Mouse (Mus musculus) urinary bladder, postnatal 4 days (tissue): ENCODE results near the gene Bhmt.

ENCODE experiments used
- DNase-seq, 2 experiments: peaks; one replicate each; pipeline ENCODE4 v3.0.0; 2021 to 2022; ENCODE audit warnings: low spot score in 2 of 2

Bhmt gene

DNA sequence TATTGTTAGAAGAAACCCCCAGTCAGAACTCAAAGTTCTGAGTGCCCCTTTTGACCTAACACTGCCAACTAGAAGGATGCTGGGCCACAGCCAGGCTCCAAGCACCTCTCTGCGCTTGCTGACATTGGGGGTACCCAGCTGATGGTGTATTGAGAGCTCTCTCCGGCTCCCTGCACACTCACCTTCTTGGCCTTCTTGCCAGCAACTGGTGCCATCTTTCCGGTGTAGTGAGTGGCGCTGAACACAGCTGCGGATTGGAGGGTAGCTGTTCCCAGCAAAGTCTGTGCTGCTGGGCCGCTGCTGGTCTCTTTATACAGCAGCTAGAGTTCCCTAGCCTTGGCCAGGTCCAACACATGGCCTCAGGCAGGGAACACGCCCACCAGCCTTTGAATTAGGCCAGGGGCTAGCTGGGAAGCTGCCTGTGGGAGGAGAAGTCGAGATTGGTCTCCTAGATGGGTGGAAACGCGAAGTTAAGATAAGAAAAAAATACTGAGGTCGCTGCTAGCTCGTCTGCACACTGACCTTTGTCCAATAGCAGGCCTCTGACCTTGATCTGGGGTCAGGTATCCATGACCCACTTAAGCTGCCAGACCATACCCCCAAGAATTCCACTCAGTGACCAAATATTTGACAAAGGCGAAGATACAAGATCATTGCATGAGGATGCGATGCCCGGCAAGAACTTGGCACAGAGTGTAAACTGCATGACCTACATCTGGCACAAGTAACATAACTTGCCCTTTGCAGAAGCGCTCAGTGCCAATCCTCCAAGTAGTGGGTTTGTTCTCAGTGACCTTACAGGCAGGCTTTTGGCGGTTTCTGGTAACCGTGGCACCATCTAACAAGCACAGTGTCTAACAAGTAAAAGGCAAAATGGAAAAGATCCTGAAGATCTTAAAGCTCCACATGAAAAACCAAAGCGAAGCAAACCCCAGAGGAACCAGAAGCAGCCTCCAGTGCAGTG, at the start of gene Bhmt:
Gene Bhmt, minus strand, starts transcription at position 680 of the 964 bp plus-strand sequence.
- DNase-seq: no peak

DNA sequence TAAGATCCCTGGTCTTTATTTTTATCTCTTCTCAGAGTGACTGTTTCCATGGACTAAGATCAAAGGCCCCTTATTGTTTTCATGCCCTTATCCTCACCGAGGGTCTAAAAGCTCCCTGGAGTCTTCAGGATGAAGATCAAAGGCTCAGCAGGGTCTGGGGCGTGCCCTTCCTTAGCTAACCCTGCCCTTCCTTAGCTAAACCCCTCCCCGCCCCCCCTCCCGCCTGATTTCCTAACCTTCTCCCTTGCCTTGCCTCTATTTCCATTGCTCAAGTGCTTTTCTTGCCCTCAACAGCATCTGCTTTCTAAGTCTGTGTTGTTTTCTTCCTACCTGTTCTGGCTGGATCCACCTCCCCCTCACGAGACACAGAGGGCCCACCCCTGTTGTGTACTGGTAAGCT, 49.6 kb upstream of the Bhmt start:
- DNase-seq: no peak

DNA sequence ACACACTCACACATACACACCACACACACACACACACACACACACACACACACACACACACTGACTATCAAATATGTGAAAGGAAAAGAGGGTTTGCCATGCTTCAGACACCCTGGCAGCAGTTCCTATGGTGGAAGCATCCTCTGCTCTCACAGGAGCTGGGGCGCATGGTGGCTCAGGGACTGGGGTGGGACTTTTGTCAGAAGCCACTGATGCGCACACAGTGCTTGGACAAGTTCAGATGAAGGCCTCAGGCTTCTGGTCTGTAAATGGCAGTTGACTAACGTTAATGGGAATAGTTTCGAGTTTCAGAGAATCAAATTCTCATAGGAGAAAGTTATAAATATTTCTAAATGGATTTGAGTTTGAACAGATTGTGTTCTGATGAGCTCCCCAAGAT, 47.5 kb upstream of the Bhmt start:
- DNase-seq: no peak

DNA sequence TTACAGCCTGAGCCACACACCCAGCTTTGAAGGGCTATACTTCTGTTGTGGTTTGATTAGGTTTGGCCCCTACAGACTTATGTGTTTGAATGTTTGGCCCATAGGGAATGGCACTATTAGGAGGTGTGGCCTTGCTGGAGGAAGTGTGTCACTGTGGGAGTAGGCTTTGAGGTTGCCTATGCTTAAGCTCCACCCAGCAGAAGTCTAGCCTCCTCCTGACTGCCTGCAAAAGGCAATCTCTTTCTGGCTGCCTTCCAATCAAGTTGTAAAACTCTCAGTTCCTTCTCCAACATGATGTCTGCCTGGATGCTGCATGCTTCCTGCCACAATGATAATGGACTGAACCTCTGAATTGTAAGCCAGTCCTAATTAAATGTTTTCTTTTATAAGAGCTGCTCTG, 45.6 kb upstream of the Bhmt start:
- no peak for DNase-seq

DNA sequence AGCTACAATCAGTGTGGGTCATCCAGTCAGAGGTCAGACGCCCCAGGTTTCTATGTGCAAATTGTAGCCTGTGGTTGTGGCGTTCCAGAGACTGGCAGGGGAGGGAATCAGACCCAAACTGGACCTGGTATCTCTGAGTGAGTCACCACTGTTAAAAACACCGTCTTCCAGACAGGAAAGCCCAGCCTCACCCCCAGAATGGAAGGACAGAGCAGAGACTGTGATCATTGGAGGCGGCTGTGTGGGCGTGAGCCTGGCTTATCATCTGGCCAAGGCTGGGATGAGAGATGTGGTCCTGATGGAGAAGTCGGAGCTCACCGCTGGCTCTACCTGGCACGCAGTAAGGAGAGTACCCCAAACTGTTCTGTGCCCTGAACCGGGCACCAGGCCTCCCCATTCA, 39.1 kb upstream of the Bhmt start:
- DNase-seq: no peak

DNA sequence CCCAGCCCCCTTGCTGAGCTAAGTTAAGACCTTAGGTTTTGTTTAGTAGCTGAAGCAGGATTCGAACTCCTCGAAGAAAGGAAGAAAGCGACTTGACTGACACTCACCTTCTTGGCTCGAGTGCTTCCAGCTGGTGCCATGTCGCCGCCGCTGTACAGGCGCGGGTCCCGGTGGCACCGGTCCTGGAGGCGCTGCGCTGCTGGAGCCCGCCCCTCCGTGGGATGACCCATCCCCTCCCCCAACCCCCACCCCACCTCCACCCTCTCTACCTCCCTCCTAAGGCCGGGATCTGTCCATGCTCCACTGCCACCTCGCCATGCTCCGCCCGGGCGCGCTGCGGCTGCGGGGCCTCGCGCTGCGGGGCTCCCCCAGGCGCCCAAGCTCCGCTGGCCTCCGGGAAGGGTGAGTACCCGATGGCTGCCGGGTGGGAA, 36.4 kb upstream of the Bhmt start, which contains the start of the genes Bhmt2 and Dmgdh:
Gene Bhmt2, minus strand, starts transcription at position 172 of the 431 bp plus-strand sequence.
Gene Dmgdh, plus strand, starts transcription at position 303 of the 431 bp plus-strand sequence.
- no peak for DNase-seq

DNA sequence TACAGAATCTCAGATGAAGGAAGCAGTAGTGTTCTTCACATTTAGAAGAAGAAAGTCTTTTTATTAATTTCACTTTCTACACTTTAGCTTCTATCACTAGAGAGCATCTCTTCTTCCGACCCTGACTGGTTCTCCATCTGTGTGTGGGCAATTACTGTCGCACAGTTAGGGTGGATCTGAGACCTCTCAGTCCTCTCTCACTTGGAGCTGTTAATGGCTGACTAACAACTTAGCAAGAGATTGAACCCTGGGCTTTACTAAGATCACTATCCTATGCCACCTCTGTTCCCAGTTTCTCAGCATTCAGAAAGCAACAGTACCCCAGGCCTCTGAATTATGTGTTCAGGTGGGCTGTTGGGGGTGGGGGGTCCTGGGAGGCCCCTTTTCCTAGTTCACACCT, 35.5 kb upstream of the Bhmt start:
- DNase-seq: no peak

DNA sequence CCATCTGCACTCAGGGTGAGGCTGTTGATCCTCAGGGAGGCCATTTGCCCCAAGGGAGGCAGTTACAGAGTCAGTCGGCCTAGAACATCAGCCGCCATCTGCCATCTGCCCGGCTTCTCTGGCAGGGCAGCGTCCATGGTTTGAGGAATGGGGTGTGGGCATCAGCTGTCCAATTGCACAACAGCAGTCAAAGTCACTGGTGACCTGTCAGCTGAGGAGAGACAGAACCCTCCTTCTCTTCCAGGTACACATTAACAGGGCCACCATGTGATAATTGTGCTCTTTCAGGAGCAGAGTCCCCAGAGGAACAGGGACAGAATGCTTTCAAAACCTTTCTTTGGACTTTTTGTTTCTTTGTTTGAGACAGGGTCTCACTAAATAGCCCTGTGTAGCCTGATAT, 34.6 kb upstream of the Bhmt start:
- no peak for DNase-seq

DNA sequence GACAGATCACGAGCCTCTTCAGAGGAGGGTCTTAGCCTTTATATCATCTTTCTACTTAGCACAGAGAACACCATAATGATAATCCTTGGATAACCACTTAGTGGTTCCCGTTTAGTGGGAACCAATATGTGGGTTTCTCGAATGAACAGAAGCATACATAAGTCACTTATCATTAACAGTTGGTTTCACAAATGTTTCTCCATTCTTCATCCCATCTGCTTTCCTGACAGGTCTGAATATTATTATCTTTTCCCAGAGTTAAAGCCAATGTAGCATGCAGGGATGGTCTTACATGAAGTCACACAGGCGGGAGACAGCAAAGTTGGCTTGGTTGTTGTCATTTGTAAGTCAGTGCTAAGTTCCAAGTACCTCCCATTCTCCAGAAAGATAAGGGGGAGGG, 29.8 kb upstream of the Bhmt start:
- no peak for DNase-seq

DNA sequence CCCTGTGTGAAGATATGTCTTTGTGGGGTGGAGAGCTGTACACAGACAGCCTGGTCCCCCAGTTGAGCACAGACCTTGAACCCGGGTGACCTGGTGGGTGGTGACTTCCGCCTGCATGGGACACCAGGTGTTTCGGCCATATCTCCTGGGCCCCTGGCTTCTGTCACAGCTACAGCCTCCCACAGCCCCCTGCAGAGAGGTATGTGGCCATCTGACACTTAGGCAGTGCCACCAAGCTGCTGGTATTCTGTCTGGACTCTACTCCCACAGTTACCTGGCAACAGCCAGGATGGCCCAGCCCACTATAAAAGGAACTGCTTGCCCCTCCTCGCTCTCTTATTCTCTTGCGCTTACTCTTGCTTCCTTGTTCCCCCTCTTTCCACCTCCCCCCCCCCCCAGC, 20.2 kb upstream of the Bhmt start:
- no peak for DNase-seq

DNA sequence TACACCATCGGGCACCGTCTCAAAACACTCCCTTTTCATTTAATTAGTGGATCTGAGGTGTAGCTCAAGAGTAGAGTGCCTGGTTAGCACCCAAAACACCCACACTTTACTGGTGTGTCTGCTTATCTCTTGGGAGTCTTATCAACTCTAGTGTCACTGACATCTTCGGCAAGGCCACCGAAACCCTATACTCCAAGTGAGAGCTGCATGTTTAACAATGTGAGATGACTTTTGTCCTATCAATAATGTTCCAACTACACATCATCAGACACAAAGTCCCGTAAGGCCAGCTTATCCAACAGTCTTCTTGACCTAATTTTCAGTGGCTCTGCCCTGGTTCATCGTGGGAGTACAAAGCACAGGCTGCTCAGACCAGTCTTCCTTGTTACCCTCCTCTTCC, 15.6 kb upstream of the Bhmt start:
- DNase-seq: no peak

DNA sequence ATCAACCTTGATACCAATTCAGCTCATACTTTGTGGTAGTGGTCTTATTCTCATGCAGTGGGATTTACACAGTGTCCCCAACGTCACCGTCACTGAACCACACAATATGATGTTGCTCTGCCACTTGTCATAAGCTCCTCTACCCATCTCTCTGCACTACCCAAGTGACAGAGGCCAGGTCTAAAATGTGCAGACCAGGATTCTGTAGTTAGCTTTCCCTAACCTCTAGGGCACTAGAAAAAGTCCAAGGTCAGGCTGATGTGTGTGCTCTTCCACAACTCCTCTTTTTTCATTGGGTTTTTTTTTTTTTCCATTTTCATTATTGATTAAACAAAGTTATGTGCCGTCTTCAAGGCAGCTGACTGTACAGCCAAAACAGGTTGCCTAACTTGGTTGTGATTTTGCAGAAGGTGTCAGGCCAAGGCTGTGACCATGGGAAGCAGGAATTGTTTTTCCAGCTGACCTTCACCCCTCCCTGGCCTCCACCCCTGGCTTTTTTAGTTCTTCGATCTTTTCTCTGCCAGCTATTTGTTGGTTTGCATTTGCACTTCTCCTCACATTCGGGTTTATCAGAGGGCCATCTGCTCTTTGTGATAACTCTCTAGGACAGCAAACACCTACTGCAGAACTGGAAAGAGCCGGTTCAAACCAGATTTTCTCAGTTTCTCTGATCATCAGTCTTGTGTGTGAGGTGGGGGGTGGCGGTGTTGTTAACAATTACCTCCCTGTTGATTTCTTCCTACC, 10.8 kb upstream of the Bhmt start:
- no peak for DNase-seq

DNA sequence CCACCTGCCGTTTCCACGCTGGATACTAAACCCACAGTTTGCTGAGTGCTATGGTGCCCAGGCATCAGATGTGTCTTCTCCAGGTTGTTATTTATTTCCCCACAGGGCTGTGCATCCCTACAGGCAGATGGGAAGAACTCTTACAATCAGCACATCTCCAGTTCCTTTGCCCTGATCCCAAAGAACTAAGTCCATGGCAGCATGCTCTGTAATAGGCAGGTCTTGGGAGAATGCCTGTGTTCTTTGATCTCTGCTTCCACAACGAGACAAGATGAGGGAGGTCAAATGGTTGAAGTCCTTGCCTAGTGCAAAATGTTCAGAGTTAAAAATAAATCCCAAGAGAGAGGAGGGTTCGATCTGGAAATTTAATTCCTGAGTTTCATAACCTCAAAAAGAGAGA, 1.9 kb upstream of the Bhmt start:
- DNase-seq: no peak

DNA sequence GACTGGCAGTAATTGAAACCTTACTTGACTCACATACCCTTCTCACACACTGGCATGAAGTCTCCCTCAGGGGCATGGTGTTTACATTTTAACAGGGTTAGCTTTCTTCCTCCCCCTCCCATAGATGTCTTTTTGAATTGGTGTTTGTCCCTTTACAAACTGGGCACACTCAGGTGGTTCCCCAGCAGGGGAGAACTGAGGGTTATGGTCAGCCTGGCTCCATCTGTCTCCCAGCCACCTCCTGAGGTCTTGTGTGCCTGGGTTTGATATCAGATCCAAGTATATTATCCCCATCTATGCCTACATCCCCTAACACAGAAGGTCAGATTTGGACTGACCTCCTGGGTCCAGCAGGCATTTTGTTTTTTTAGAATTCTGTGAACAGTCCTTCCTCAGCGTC, 1.2 kb downstream of the Bhmt start:
- no peak for DNase-seq

DNA sequence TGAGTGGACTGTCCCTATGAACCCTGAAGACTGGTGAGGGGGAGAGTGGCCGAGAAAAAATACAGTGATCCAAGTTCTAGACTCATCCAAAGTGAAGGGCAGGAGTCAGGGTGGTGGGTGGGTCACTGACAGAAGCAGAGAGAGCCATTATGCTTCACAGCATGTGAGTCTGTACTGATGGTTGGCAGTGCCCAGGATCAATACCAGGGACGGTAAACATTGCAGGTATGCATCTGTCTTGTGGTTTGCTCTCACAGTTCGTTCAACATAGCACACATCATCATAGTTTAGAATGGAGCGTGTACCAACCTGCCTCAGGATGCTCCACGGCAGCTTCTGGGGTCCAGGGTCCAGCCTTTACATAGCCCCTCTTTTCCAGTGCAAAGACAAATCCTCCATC, 4.8 kb downstream of the Bhmt start:
- no peak for DNase-seq

DNA sequence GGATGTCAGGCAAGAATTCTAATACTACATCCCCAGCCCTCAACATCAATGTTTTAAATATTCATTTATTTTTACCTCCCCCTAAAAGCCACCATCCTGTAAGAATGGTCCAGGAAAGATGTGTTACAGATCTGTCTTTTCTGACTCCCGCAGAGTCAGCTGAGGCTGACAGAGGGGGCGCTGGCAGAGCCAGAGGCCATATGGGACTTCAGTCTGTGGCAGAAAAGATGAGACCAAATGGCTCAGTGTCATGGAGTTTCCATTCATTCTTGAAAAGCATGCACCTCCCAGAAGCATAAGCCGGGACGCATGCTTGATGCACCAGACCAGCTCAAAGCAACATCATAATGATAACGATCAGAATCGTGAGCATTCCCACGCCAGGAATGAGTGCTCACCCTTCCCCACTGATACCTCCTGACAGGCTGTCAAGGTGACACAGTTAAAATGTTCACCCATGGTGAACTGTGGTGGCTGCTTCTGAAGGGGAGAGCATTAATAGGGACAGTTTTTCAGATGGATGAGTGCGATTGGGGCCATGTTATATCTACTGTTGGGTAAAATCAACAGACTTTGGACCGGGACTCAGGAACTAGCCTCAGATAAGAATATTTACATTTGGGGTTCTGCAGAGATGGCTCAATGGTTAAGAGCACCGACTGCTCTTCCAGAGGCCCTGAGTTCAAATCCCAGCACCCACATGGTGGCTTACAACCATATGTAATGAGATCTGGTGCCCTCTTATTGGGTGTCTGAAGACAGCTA, 6.6 kb downstream of the Bhmt start:
- DNase-seq: no peak

DNA sequence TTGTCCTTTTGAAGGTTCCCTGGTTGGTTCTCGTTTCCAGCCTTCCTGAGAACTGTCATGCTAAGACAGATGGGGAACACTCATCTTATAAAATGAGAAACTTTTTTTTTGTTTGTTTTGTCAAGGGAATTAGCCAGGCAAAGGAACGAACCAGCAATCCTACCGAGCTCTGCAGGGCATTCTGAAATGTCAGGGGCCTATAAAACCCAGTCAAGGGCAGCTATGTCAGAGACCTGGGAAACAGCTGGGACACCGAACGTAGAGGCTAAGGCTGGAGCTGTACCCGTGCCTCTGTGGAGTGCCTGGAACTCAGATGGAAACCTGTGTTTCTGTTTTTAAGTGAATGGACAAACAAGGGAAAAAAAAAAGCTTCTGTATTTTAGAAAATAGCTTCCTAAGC, 8.9 kb downstream of the Bhmt start:
- DNase-seq: no peak

DNA sequence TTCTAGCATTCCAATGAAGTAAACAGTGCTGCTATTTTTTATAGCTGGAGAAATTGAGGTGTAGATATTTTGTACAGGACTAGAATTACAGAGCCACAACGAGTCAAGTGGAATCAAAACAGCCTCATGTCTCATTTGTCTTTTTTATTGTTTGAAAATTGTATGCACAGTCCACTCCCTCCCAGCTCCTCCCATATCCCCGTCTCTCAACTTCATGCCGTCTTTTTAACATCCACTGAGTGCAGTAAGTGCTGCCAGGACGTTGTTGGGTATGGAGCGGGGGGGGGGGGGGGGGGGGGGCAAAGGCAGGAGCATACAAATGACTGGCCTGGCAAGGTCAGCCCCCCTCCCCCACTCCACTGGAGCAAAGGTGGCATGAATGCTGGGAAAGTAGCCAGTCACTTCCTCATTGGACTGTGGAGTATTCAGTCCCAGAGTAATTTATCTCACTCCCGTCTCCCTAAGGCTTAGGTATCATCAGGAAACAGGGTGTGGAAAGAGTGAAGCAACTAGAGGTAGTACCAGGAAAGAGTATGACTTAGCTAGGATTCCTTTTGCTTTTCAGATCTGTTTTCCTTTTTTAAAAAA, 23.3 kb downstream of the Bhmt start:
- no peak for DNase-seq

DNA sequence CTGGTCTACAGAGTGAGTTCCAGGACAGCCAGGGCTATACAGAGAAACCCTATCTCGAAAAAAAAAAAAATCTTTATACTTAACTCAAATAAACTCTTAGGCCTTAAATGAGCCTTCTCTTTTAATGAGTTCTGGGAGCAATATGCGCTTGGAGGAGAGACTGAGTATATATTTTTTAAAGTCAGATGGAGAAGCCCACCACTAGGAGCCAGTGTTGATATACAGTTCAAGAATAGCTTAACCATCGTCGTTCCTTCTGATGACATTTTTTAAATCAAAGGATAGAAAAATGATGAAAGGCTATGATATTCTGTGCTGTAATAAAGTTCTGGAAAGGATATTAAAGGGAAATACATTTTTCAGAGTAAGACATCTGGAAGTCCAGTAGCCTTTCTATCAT, 24.0 kb downstream of the Bhmt start:
- no peak for DNase-seq

DNA sequence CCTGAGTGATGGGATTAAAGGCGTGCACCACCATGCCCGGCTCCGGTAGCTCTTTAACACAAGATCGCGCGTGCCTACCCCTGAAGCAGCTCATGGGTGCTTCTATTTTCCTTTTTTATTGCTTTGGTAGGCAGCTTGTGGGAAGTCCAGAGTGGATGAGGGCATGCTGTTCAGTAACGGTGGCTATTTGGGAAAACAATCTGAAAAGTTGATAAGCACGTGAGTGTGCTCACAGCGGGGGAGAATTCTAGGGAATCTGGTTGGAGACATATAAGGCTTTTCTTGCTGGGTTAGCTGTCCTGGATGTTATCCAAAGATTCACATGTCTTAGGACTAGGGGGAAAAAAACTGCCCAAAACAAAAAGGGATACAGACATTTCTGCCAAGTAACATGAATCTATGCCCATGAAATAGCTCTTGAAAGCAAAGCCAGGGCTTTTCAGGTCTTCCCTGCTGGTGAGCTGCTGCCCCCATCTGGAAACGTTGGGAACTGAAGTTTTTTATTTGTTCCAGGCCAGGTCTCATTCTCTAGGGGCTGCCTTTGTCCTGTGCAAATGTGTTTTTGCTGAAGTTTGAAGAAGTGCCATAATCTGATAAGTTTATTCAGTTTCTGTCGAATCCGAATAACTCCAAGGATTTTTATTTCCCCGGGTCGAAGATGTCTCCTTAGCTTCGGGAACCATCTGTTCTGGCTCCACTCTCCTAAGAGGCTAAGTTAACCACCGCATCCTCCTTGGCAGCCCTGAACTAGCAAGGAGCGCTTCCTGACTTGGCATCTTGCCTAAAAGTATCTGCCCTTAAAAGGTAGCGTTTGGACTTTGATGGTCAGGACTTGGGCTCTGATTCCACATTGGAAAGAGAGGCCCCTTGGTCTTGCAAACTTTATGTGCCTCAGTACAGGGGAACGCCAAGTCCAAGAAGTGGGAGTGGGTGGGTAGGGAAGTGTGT, 24.8 kb downstream of the Bhmt start:
- peak; percentile 69 to 81 for DNase-seq

DNA sequence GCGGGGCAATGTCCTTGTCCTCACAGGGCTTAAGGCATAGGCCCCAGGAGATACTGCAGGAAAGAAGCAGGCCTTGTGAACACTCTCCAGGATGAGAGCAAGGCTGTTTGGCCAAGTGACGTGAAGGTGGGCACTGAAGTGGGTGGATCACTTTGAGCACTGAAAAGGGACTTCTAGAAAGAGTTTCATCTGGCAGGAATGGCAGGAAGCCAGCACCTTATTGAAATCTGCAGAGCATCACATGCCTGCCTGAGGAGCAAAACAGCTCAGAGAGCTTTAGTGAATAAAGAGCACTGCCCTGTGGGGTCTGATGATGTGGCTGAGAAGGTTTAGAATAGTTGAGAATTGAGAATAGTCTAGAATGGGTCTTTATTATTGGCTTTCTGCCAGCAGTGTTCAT, 29.3 kb downstream of the Bhmt start:
- DNase-seq: no peak
